Mouse (Mus musculus): ENCODE measurements around the gene Uchl5. TPM values are rescaled to one million over a fixed set of nuclear protein-coding genes. Genes with fewer than 3 reads are reported as not detected.

Uchl5 gene
- polyA plus RNA-seq, 1 experiment: 4.7 TPM

- 0 out of 2 replicates have a peak, but pooled peaks have one; percentile 6 for TF ChIP-seq CTCF (conservative IDR thresholded peaks at IDR 0.05; ENCODE audit: insufficient read depth, insufficient read length, low read depth, low read length)
- no peak for TF ChIP-seq POLR2A (IDR thresholded peaks at IDR 0.05; ENCODE audit: low read depth, low read length)
- H3K4me3 ChIP-seq (ENCODE audit: insufficient read depth, low read depth, low read length): peak overlapping the region; percentile 83
- H3K27ac ChIP-seq (ENCODE audit: insufficient read depth, low read depth, low read length): peak overlapping the region; percentile 24
- no peaks in the 10 kb centered on the region; the same call in 1 of the 2 replicates for H3K4me1 ChIP-seq (ENCODE audit: control insufficient read depth, insufficient read depth, low read length)
- DNase-seq: peak; percentile 94
- no peaks in the 10 kb centered on the region for H3K27me3 ChIP-seq (replicated peaks; ENCODE audit: control insufficient read depth, insufficient read depth, low read length)
- no peaks in the 10 kb centered on the region for H3K36me3 ChIP-seq (ENCODE audit: control insufficient read depth, insufficient read depth, low read length)
- WGBS: under 1% methylated on average over 71 of the region's 71 CpGs
Observed at GRCm38 (mm10) chr1:143739361-143740350, 37.4 kb upstream of the Uchl5 start.

DNA sequence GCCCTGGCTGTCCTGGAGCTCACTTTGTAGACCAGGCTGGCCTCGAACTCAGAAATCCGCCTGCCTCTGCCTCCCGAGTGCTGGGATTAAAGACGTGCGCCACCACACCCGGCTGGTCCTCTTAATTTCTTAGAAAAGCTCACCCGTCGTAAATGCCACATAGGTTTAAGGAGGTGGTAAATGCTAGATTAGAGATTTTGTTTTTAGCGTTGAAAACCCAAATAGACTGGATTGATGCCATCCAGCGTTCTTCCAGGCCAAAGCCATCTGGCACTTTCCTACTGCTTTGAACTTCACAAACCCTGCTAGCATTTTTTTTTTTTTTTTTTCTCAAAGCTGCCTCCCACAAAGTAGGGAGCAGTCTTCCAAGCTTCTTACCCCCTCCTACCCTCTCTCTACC lies 36.5 kb upstream of the Uchl5 start:
- 90% methylated on average over 10 of the region's 10 CpGs for WGBS
- Histone ChIP-seq H3K27me3 (replicated peaks; ENCODE audit: control insufficient read depth, insufficient read depth, low read length) (no peaks in the 10 kb centered on the region), H3K27ac (ENCODE audit: insufficient read depth, low read depth, low read length) (no peak overlapping the region), H3K4me3 (ENCODE audit: insufficient read depth, low read depth, low read length) (no peak overlapping the region), H3K4me1 (ENCODE audit: control insufficient read depth, insufficient read depth, low read length) (no peaks in the 10 kb centered on the region; the same call in 1 of the 2 replicates), H3K36me3 (ENCODE audit: control insufficient read depth, insufficient read depth, low read length) (peaks cover 4% of the 10 kb centered on the region; the same call in 1 of the 2 replicates)
- no peak for DNase-seq
- TF ChIP-seq CTCF (conservative IDR thresholded peaks at IDR 0.05; ENCODE audit: insufficient read depth, insufficient read length, low read depth, low read length) (no peak), POLR2A (IDR thresholded peaks at IDR 0.05; ENCODE audit: low read depth, low read length) (no peak)

GRCm38 (mm10) chr1:143741331-143741730 lies 35.7 kb upstream of the Uchl5 start:
- no peak for TF ChIP-seq CTCF (conservative IDR thresholded peaks at IDR 0.05; ENCODE audit: insufficient read depth, insufficient read length, low read depth, low read length)
- TF ChIP-seq POLR2A (IDR thresholded peaks at IDR 0.05; ENCODE audit: low read depth, low read length): no peak
- Histone ChIP-seq H3K27me3 (replicated peaks; ENCODE audit: control insufficient read depth, insufficient read depth, low read length) (no peaks in the 10 kb centered on the region), H3K4me1 (ENCODE audit: control insufficient read depth, insufficient read depth, low read length) (no peaks in the 10 kb centered on the region; the same call in 1 of the 2 replicates), H3K4me3 (ENCODE audit: insufficient read depth, low read depth, low read length) (no peak overlapping the region), H3K36me3 (ENCODE audit: control insufficient read depth, insufficient read depth, low read length) (peaks cover 6% of the 10 kb centered on the region), H3K27ac (ENCODE audit: insufficient read depth, low read depth, low read length) (no peak overlapping the region)
- DNase-seq: no peak
- 90% methylated on average over 5 of the region's 5 CpGs for WGBS

GRCm38 (mm10) chr1:143742186-143742585 lies 34.9 kb upstream of the Uchl5 start:
- DNase-seq: no peak
- no peaks in the 10 kb centered on the region for H3K27me3 ChIP-seq (replicated peaks; ENCODE audit: control insufficient read depth, insufficient read depth, low read length)
- TF ChIP-seq POLR2A (IDR thresholded peaks at IDR 0.05; ENCODE audit: low read depth, low read length) (no peak), CTCF (conservative IDR thresholded peaks at IDR 0.05; ENCODE audit: insufficient read depth, insufficient read length, low read depth, low read length) (no peak)
- H3K4me3 ChIP-seq (ENCODE audit: insufficient read depth, low read depth, low read length): no peak overlapping the region
- 95% methylated on average over 6 of the region's 6 CpGs for WGBS
- H3K4me1 ChIP-seq (ENCODE audit: control insufficient read depth, insufficient read depth, low read length): no peaks in the 10 kb centered on the region; the same call in 1 of the 2 replicates
- no peak overlapping the region for H3K27ac ChIP-seq (ENCODE audit: insufficient read depth, low read depth, low read length)
- peaks cover 9% of the 10 kb centered on the region for H3K36me3 ChIP-seq (ENCODE audit: control insufficient read depth, insufficient read depth, low read length)

GRCm38 (mm10) chr1:143745871-143746270 lies 31.2 kb upstream of the Uchl5 start:
- Histone ChIP-seq H3K4me1 (ENCODE audit: control insufficient read depth, insufficient read depth, low read length) (no peaks in the 10 kb centered on the region), H3K36me3 (ENCODE audit: control insufficient read depth, insufficient read depth, low read length) (peaks cover 12% of the 10 kb centered on the region), H3K4me3 (ENCODE audit: insufficient read depth, low read depth, low read length) (no peak overlapping the region), H3K27ac (ENCODE audit: insufficient read depth, low read depth, low read length) (peak overlapping the region; percentile 45; the same call in 1 of the 2 replicates), H3K27me3 (replicated peaks; ENCODE audit: control insufficient read depth, insufficient read depth, low read length) (no peaks in the 10 kb centered on the region)
- TF ChIP-seq CTCF (conservative IDR thresholded peaks at IDR 0.05; ENCODE audit: insufficient read depth, insufficient read length, low read depth, low read length): no peak
- no peak for TF ChIP-seq POLR2A (IDR thresholded peaks at IDR 0.05; ENCODE audit: low read depth, low read length)
- WGBS: 79% methylated on average over 10 of the region's 10 CpGs
- DNase-seq: peak; percentile 19

DNA sequence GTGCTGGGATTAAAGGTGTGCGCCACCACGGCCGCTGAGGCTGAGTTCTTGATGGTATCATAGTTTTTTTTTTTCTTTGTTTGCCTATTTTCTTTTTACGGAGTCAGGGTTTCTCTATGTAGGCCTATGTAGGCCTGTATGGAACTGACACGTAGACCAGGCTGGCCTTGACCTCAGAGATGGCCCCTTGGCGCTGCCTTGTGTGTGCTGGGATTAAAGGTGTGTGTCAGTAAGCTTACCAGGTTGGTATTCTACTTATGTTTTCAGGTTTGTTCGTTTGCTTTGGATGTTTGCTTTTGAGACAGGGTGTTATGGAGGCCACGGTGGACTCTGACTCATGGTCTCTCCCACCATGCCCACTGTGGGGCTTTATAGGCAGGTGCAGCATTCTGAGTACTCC lies 14.9 kb upstream of the Uchl5 start:
- WGBS: 94% methylated on average over 8 of the region's 8 CpGs
- TF ChIP-seq POLR2A (IDR thresholded peaks at IDR 0.05; ENCODE audit: low read depth, low read length): no peak
- TF ChIP-seq CTCF (conservative IDR thresholded peaks at IDR 0.05; ENCODE audit: insufficient read depth, insufficient read length, low read depth, low read length): no peak

DNA sequence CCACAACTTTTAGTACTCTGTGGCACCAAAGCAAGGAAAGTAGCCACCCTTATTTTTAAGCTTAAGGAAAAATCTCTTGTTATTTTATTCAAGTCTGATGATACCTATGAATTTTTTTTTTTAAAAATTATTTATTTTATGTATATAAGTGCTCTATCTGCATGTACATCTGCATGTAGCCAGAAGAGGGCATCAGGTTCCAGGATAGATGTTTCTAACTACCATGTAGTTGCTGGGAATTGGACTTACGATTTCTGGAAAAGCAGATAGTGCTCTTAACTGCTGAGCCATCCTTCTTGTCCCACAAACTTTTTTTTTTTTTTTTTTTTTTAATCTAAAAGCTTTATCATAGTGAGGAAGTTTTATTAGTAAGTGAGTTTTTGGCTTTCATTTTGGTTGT lies 12.6 kb upstream of the Uchl5 start:
- Histone ChIP-seq H3K4me1 (ENCODE audit: control insufficient read depth, insufficient read depth, low read length) (no peaks in the 10 kb centered on the region), H3K27me3 (replicated peaks; ENCODE audit: control insufficient read depth, insufficient read depth, low read length) (no peaks in the 10 kb centered on the region), H3K4me3 (ENCODE audit: insufficient read depth, low read depth, low read length) (no peak overlapping the region), H3K36me3 (ENCODE audit: control insufficient read depth, insufficient read depth, low read length) (peaks cover 3% of the 10 kb centered on the region), H3K27ac (ENCODE audit: insufficient read depth, low read depth, low read length) (no peak overlapping the region)
- DNase-seq: no peak
- 77% methylated on average over 1 of the region's 1 CpGs for WGBS
- no peak for TF ChIP-seq CTCF (conservative IDR thresholded peaks at IDR 0.05; ENCODE audit: insufficient read depth, insufficient read length, low read depth, low read length)
- no peak for TF ChIP-seq POLR2A (IDR thresholded peaks at IDR 0.05; ENCODE audit: low read depth, low read length)

More for the DNA sequence above, 14.9 kb upstream of the Uchl5 start:
- Histone ChIP-seq H3K4me3 (ENCODE audit: insufficient read depth, low read depth, low read length) (no peak overlapping the region), H3K36me3 (ENCODE audit: control insufficient read depth, insufficient read depth, low read length) (peaks cover 5% of the 10 kb centered on the region), H3K4me1 (ENCODE audit: control insufficient read depth, insufficient read depth, low read length) (no peaks in the 10 kb centered on the region), H3K27me3 (replicated peaks; ENCODE audit: control insufficient read depth, insufficient read depth, low read length) (no peaks in the 10 kb centered on the region), H3K27ac (ENCODE audit: insufficient read depth, low read depth, low read length) (no peak overlapping the region)
- no peak for DNase-seq
